Mouse (Mus musculus) lung, adult 2 months (tissue): ENCODE measurements around the gene Stx3.

Experiments used
- CTCF ChIP-seq: fragments of 200-500 bp; IDR thresholded peaks from 2 replicates; pipeline ENCODE4 v1.5.1; 2011; ENCODE audit warnings: mild to moderate bottlenecking, low read length, control low read depth; ENCODE audit not compliant: insufficient read depth
- POLR2A ChIP-seq: fragments of 200-500 bp; IDR thresholded peaks from 2 replicates; pipeline ENCODE4 v1.6.1; 2011; ENCODE audit warnings: low read depth, mild to moderate bottlenecking, control low read depth, low read length, borderline replicate concordance; ENCODE audit errors: extremely low read depth

- TF ChIP-seq CTCF (no peak), POLR2A (no peak)
Observed at GRCm38 (mm10) chr19:11813649-11814048, 5.6 kb downstream of the Stx3 start.
